ENCODE assay signal across 21 mouse cellular contexts in genomic region chr9:58669819-58670218, GRCm38 (mm10).
"Had no signal": no experiment of that assay in that cellular context is flagged by ENCODE, and none has a peak within 500 bp of the region (broad histone marks: within the 10 kb centered on the region; RNA-seq: fewer than 3 reads in every experiment).

No protein-coding gene starts in this region.

- H3K27me3 ChIP-seq: embryonic facial prominence, embryonic 13.5 days; embryonic facial prominence, embryonic 15.5 days; forebrain, embryonic 12.5 days; forebrain, embryonic 13.5 days; forebrain, embryonic 15.5 days had no signal

- H3K36me3 ChIP-seq: embryonic facial prominence, embryonic 12.5 days; embryonic facial prominence, embryonic 13.5 days; embryonic facial prominence, embryonic 15.5 days; forebrain, embryonic 12.5 days; forebrain, embryonic 15.5 days had no signal

- DNase-seq: cerebellum, adult 8-10 months; cerebellum, adult 9-10 months; cerebellum, adult 9-11 months; cerebellum, postnatal 36 days; embryo, embryonic 11 days; forebrain, postnatal 0 days; gastrocnemius, adult 2 months; gastrocnemius, postnatal 10 days; gastrocnemius, postnatal 14 days; gastrocnemius, postnatal 25 days; heart, adult 2 months had no signal

- H3K4me3 ChIP-seq: embryonic facial prominence, embryonic 10.5 days; embryonic facial prominence, embryonic 12.5 days; embryonic facial prominence, embryonic 13.5 days; embryonic facial prominence, embryonic 15.5 days; erythroblast, embryonic 14.5 days; forebrain, embryonic 10.5 days; forebrain, embryonic 12.5 days; forebrain, embryonic 13.5 days; forebrain, embryonic 15.5 days; gastrocnemius, adult 2 months; heart, adult 2 months; heart, embryonic 10.5 days had no signal

- H3K4me2 ChIP-seq: embryonic facial prominence, embryonic 12.5 days; embryonic facial prominence, embryonic 13.5 days; embryonic facial prominence, embryonic 15.5 days; forebrain, embryonic 12.5 days; forebrain, embryonic 13.5 days; forebrain, embryonic 15.5 days had no signal
